In the genomic region with DNA sequence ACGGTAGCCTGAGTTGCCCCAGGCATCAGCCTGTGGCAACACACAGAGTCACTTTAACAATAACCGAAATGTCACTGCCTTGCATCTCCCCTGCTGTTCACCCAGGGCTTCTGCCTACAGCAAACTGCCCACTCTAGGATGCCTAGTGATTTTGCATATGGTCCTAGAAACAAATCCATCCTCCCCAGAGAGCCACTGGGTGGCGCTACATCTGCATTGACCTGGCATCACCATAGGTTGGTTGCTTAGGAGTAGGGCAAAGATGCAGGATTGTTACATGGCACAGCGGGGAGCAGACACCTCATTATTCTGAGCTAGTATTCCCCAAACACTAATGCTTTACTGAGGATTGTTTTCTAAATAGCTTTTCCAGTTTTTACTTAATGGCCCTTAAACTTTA, we compare ENCODE assay signal across 8 mouse cellular contexts.
A peak's percentile ranks its signal among the peaks of the same experiment; 100 is the strongest.
DNase-seq lines count a peak whose midpoint lies in the region; ATAC-seq and TF ChIP-seq lines count a peak whose summit lies in the region.

No protein-coding gene starts in this region.

- no peak overlapping the region for H3K9ac ChIP-seq in neural tube, embryonic 15.5 days (replicated peaks)
- H3K9ac ChIP-seq in liver, postnatal 0 days (replicated peaks) = no peak overlapping the region

- no peaks in the 10 kb centered on the region for H3K9me3 ChIP-seq in neural tube, embryonic 15.5 days (replicated peaks)
- no peaks in the 10 kb centered on the region for H3K9me3 ChIP-seq in liver, postnatal 0 days (ENCODE audit: low read length)

- no peak overlapping the region for H3K4me2 ChIP-seq in neural tube, embryonic 15.5 days
- no peak overlapping the region for H3K4me2 ChIP-seq in liver, postnatal 0 days (ENCODE audit: low read depth, low read length)

- no peak for TF ChIP-seq EP300 in liver, postnatal 0 days (IDR thresholded peaks at IDR 0.05; ENCODE audit: low read depth)

- no peaks in the 10 kb centered on the region for H3K27me3 ChIP-seq in cerebellum, adult 2 months (ENCODE audit: control insufficient read depth, insufficient read depth, low read length)
- 0 out of 2 replicates have a peak, but pooled peaks cover 3% of the 10 kb centered on the region for H3K27me3 ChIP-seq in neural tube, embryonic 15.5 days (replicated peaks)
- no peaks in the 10 kb centered on the region for H3K27me3 ChIP-seq in liver, postnatal 0 days (ENCODE audit: insufficient read depth, low read length)

- no peak for ATAC-seq in neural tube, embryonic 15.5 days (ENCODE audit: low FRiP score)
- ATAC-seq in liver, postnatal 0 days = no peak
- no peak for ATAC-seq in cerebellum, adult (ENCODE audit: insufficient number of reproducible peaks, low FRiP score, low TSS enrichment)

- TF ChIP-seq POLR2A in cerebellum, adult 2 months (IDR thresholded peaks at IDR 0.05; ENCODE audit: borderline replicate concordance, insufficient read depth, low read length) = no peak
- TF ChIP-seq POLR2A in brain, embryonic 14.5 days (IDR thresholded peaks at IDR 0.05; ENCODE audit: borderline replicate concordance, extremely low read depth, insufficient read depth, insufficient read length, poor library complexity, severe bottlenecking) = no peak

- TF ChIP-seq CTCF in cerebellum, adult 2 months (IDR thresholded peaks at IDR 0.05; ENCODE audit: borderline replicate concordance, insufficient read depth, low read depth, low read length) = 0 out of 2 replicates have a peak, but pooled peaks have one; percentile 17
- peak; percentile 33; the same call in 1 of the 2 replicates for TF ChIP-seq CTCF in brain, embryonic 14.5 days (IDR thresholded peaks at IDR 0.05; ENCODE audit: borderline replicate concordance, extremely low read depth, insufficient read depth, insufficient read length)
- peak; percentile 78 for TF ChIP-seq CTCF in liver, postnatal 0 days (IDR thresholded peaks at IDR 0.05; ENCODE audit: low read depth)

- no peak for DNase-seq in cerebellum, adult 2 months
- no peak for DNase-seq in cerebellum, adult 8-10 months
- DNase-seq in neural tube, embryonic 10.5 days (ENCODE audit: extremely low spot score, low spot score) = peak; percentile 32
- DNase-seq in brain, embryonic 14.5 days (ENCODE audit: low read depth) = peak; percentile 43
- peak; percentile 60 for DNase-seq in liver, postnatal 0 days
- DNase-seq in thymus, postnatal 4 days = peak; percentile 50

- H3K36me3 ChIP-seq in neural tube, embryonic 15.5 days = no peaks in the 10 kb centered on the region
- no peaks in the 10 kb centered on the region for H3K36me3 ChIP-seq in liver, postnatal 0 days (replicated peaks; ENCODE audit: insufficient read depth, low read length)

- H3K27ac ChIP-seq in cerebellum, adult 2 months (ENCODE audit: insufficient read depth, low read length) = no peak overlapping the region
- no peak overlapping the region for H3K27ac ChIP-seq in neural tube, embryonic 15.5 days (replicated peaks)
- H3K27ac ChIP-seq in liver, postnatal 0 days (ENCODE audit: low read depth) = no peak overlapping the region

- 51% methylated on average over 4 of the region's 4 CpGs for WGBS in cerebellum, adult 2 months
- 30% methylated on average over 4 of the region's 4 CpGs for WGBS in neural tube, embryonic 15.5 days
- 70% methylated on average over 4 of the region's 4 CpGs for WGBS in liver, postnatal 0 days (ENCODE audit: insufficient replicate concordance)

- H3K4me3 ChIP-seq in cerebellum, adult 2 months (replicated peaks; ENCODE audit: insufficient read depth, low read depth, low read length) = no peak overlapping the region
- no peak overlapping the region for H3K4me3 ChIP-seq in neural tube, embryonic 15.5 days (replicated peaks)
- H3K4me3 ChIP-seq in liver, postnatal 0 days (ENCODE audit: low read depth, low read length) = no peak overlapping the region

- no peaks in the 10 kb centered on the region for H3K4me1 ChIP-seq in cerebellum, adult 2 months (ENCODE audit: control insufficient read depth, insufficient read depth, low read length)
- peaks cover 19% of the 10 kb centered on the region for H3K4me1 ChIP-seq in neural tube, embryonic 15.5 days
- H3K4me1 ChIP-seq in liver, postnatal 0 days (ENCODE audit: insufficient read depth) = no peaks in the 10 kb centered on the region

Comparison
In these comparisons a context has a peak if more than half of its experiments do, and no peak if none do; other contexts are left out.
1. DNase-seq: peak in neural tube, embryonic 10.5 days (single experiment), brain, embryonic 14.5 days (single experiment), liver, postnatal 0 days (single experiment) and thymus, postnatal 4 days (single experiment); none in cerebellum, adult 2 months (0 of 2) and cerebellum, adult 8-10 months (single experiment).
2. CTCF ChIP-seq: peak in every context shown above with its lines; median percentile 78 in liver, postnatal 0 days; 33 in brain, embryonic 14.5 days; 17 in cerebellum, adult 2 months.